Mouse (Mus musculus) adrenal gland (tissue): ENCODE measurements around the gene Impdh2.
"Not testable (repeated sequence)": the region's sequence is repeated elsewhere in the genome, so short reads cannot be mapped to it uniquely, and the experiment has no call there.

ENCODE experiments used
- intact Hi-C: fragments of 180-260 bp; cut with DNase I; formaldehyde crosslinking; loops from one replicate; pipeline ENCODE4 v1.15.1; 2025
- microRNA-seq, 2 experiments: library from miRNA; unstranded; fragments of <30 nt; microRNA quantifications; one replicate each; pipeline ENCODE4; 2019

Gene Impdh2

GRCm38 (mm10) chr9:108599021-108599566, 39.0 kb downstream of the Impdh2 start:
- intact Hi-C loops: loop anchor here (5.0 kb wide), 1 partner anchor 48 kb away; the partner anchor contains the start of gene Arih2

DNA sequence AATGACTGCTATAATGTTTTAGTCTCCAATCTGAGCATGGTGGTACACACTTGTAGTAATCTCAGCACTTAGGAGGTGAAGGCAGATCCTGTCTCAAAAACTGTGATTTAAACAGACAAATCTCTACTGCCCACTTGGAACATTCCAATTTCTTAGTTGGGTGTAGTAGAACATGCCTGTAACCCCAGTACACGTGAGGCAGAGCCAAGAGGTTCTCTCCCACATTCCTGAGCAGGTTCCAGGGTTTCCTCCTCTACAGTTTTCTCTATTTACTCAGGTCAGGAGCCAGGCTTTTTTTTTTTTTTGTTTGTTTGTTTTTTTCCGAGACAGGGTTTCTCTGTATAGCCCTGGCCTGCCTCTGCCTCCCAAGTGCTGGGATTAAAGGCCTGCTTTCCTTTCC, 39.9 kb downstream of the Impdh2 start:
- intact Hi-C loops: no loop called here

DNA sequence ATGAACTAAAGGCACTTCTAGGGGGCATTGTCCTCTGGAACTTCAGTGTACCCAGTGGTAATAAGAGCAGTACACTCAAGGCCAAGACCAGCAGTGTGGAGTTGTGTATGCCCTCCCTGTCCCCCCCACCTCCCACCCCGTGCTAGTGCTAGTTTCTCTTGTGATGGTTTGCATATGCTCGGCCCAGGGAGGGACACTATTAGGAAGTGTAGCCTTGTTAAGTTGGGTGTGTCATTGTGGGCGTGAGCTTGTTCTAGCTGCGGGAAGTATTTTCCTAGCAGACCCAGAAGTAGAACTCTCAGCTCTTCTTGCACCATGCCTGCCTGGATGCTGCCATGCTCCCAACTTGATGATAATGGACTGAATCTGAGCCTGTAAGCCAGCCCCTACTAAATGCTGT, 41.9 kb downstream of the Impdh2 start:
- intact Hi-C loops: no loop called here

- intact Hi-C loops: not testable (repeated sequence)
Observed at GRCm38 (mm10) chr9:108607929-108608328, 47.8 kb downstream of the Impdh2 start.

DNA sequence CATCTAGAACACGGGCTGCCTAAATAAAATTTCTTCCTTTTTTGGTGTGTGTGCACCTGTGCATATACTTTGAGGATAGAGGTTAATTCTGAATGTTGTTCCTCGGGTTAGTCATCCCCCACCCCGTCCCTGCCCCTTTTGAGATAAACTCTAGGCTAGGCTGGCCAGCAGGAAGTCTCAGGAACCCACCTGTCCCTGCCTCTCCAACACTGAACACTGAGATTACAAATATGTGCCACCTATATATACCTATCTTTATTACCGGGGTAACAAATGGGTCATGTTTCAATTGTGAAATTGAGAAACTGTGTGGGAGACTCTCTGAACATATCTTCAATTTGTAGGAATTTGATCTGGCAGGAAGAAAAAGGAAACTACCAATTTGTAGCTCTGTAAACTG, 48.8 kb downstream of the Impdh2 start:
- intact Hi-C loops: no loop called here

DNA sequence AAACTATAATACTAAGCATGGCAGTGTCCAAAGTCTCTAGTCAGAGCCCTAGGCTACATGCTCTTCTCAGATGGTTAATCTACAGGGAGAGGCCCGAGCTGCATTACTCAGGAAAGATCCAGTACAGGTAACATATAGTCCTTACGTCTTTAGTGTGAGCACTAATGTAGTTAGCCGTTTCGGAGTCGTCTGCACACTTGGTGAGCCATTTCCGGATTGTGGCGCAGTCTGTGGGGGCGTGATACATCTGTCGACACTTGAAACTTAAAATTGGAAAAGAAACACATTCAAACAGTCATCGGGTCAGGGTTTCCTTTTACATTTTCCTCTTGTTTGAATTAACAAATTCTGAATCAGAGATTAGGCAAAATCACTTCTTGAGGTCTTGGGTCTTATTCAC, 51.4 kb downstream of the Impdh2 start:
- intact Hi-C loops: no loop called here

Small RNA genes within 50 kb of the gene (microRNA-seq; reads per million reads assigned to microRNA genes)
- gene Gm24083: 0 reads per million in 2 experiments
- 0 reads per million in 2 experiments for gene Mir191
- 895 to 1,044 reads per million in 2 experiments for gene Mir425
